Mouse (Mus musculus): Measurements from ENCODE around the gene Rab17. TPM values are rescaled to one million over a fixed set of nuclear protein-coding genes. Genes with fewer than 3 reads are reported as not detected.

Gene Rab17
- polyA plus RNA-seq, 1 experiment from 2014 or later = 1.3 TPM

Other genes starting within 250 kb of the Rab17 start
- gene Col6a3, start 125.7 kb downstream of the Rab17 start, polyA plus RNA-seq (2016; fragmentation: Nextera tagmentation; extraction: Ambion mirVana) = 10.5 and 11.3 TPM in 2 replicates
- gene Mlph, start 54.6 kb downstream of the Rab17 start, polyA plus RNA-seq (2016; fragmentation: Nextera tagmentation; extraction: Ambion mirVana) = 0.31 and 0.35 TPM in 2 replicates
- not detected in 2 replicates for gene Prlh, start 16.6 kb downstream of the Rab17 start, polyA plus RNA-seq (2016; fragmentation: Nextera tagmentation; extraction: Ambion mirVana)
- gene Lrrfip1, start 29.1 kb upstream of the Rab17 start, polyA plus RNA-seq (2016; fragmentation: Nextera tagmentation; extraction: Ambion mirVana) = 151 and 161 TPM in 2 replicates
- 2.1 and 2.7 TPM in 2 replicates for gene Rbm44, start 175.4 kb upstream of the Rab17 start, polyA plus RNA-seq (2016; fragmentation: Nextera tagmentation; extraction: Ambion mirVana)
- 20.2 and 20.9 TPM in 2 replicates for gene Ramp1, start 210.2 kb upstream of the Rab17 start, polyA plus RNA-seq (2016; fragmentation: Nextera tagmentation; extraction: Ambion mirVana)

All from heart, embryonic 12.5 days (tissue).